Mouse (Mus musculus) stomach, embryonic 14.5 days (tissue): ENCODE data around the gene Larp4. TPM values are rescaled to one million over a fixed set of nuclear protein-coding genes. Genes with fewer than 3 reads are reported as not detected.

ENCODE experiments used
- ATAC-seq: fragments of 200-750 bp; cut with Nextera tagmentation; 2 replicates; pipeline ENCODE4 v1.8.0; 2017; ENCODE audit warnings: low read depth, moderate TSS enrichment; ENCODE audit not compliant: insufficient number of reproducible peaks, insufficient read depth, low FRiP score
- H3K27ac ChIP-seq: fragments of 300-500 bp; sonication (generic); 2 replicates; pipeline ENCODE4 v1.5.1; 2014; ENCODE audit warnings: mild to moderate bottlenecking, low read length, moderate library complexity, mixed read lengths
- H3K27me3 ChIP-seq: fragments of 300-500 bp; sonication (generic); 2 replicates; pipeline ENCODE4 v1.6.1; 2014; ENCODE audit warnings: low read length, control low read depth, mixed read lengths; ENCODE audit not compliant: control insufficient read depth, insufficient read depth
- H3K36me3 ChIP-seq: fragments of 300-500 bp; sonication (generic); 2 replicates; pipeline ENCODE4 v1.6.1; 2014; ENCODE audit warnings: mild to moderate bottlenecking, control low read depth, low read length, moderate library complexity, mixed read lengths; ENCODE audit not compliant: control insufficient read depth, insufficient read depth
- H3K4me1 ChIP-seq: fragments of 300-500 bp; sonication (generic); 2 replicates; pipeline ENCODE4 v1.6.1; 2014; ENCODE audit warnings: low read length, control low read depth, mixed read lengths; ENCODE audit not compliant: control insufficient read depth, insufficient read depth
- H3K4me2 ChIP-seq: fragments of 300-500 bp; sonication (generic); replicated peaks from 2 replicates; pipeline ENCODE4 v1.6.1; 2014; ENCODE audit warnings: low read depth, low read length, control low read depth
- H3K4me3 ChIP-seq: fragments of 300-500 bp; sonication (generic); 2 replicates; pipeline ENCODE4 v1.5.1; 2014; ENCODE audit warnings: low read depth, low read length, control low read depth
- H3K9ac ChIP-seq: fragments of 300-500 bp; sonication (generic); replicated peaks from 2 replicates; pipeline ENCODE4 v1.6.1; 2014; ENCODE audit warnings: low read depth, mild to moderate bottlenecking, control low read depth, low read length, moderate library complexity, mixed read lengths
- H3K9me3 ChIP-seq: fragments of 300-500 bp; sonication (generic); 2 replicates; pipeline ENCODE4 v1.6.1; 2016; ENCODE audit warnings: low read depth, low read length, control low read depth; ENCODE audit not compliant: control insufficient read depth
- WGBS: fragments of 180-500 bp; shearing (Covaris S2); extraction: QIAGEN DNeasy Blood & Tissue Kit; methylation state at CpG from one replicate; pipeline ENCODE4 v1.1.7; 2014; 5-methylcytosine and 5-hydroxymethylcytosine counted together
- polyA plus RNA-seq: library from polyadenylated mRNA; unstranded; fragments of >200 nt; fragmentation: Nextera tagmentation; extraction: Ambion mirVana; gene quantifications from 2 replicates; pipeline ENCODE4 v1.2.1, GENCODE M21; 2014

Gene Larp4
- polyA plus RNA-seq, 1 experiment from 2014 or later = 44.8 TPM

GRCm38 (mm10) chr15:100021175-100021574, 51.3 kb downstream of the Larp4 start:
- no peaks in the 10 kb centered on the region for H3K4me1 ChIP-seq
- no peaks in the 10 kb centered on the region for H3K9me3 ChIP-seq
- no peak for ATAC-seq
- H3K36me3 ChIP-seq = no peaks in the 10 kb centered on the region
- no peak overlapping the region for H3K4me3 ChIP-seq
- no peak overlapping the region for H3K9ac ChIP-seq
- H3K27ac ChIP-seq = no peak overlapping the region
- H3K27me3 ChIP-seq = no peaks in the 10 kb centered on the region
- H3K4me2 ChIP-seq = no peak overlapping the region
- 87% methylated on average over 1 of the region's 1 CpGs for WGBS

- no peaks in the 10 kb centered on the region for H3K36me3 ChIP-seq
- H3K4me3 ChIP-seq = no peak overlapping the region
- no peaks in the 10 kb centered on the region for H3K27me3 ChIP-seq
- ATAC-seq = no peak
- H3K4me2 ChIP-seq = no peak overlapping the region
- WGBS = 17% methylated on average over 5 of the region's 5 CpGs
- H3K9ac ChIP-seq = no peak overlapping the region
- H3K9me3 ChIP-seq = no peaks in the 10 kb centered on the region
- H3K27ac ChIP-seq = no peak overlapping the region
- no peaks in the 10 kb centered on the region for H3K4me1 ChIP-seq
Observed at GRCm38 (mm10) chr15:100022923-100023322, 53.1 kb downstream of the Larp4 start.

GRCm38 (mm10) chr15:100025076-100025834, 55.4 kb downstream of the Larp4 start:
- H3K9me3 ChIP-seq = no peaks in the 10 kb centered on the region
- H3K4me2 ChIP-seq = no peak overlapping the region
- no peaks in the 10 kb centered on the region for H3K4me1 ChIP-seq
- WGBS = 72% methylated on average over 11 of the region's 11 CpGs
- H3K27ac ChIP-seq = no peak overlapping the region
- H3K9ac ChIP-seq = no peak overlapping the region
- no peaks in the 10 kb centered on the region for H3K36me3 ChIP-seq
- no peak for ATAC-seq
- no peaks in the 10 kb centered on the region for H3K27me3 ChIP-seq
- H3K4me3 ChIP-seq = no peak overlapping the region

GRCm38 (mm10) chr15:100028133-100028532, 58.3 kb downstream of the Larp4 start:
- Histone ChIP-seq H3K4me3 (no peak overlapping the region), H3K9ac (no peak overlapping the region), H3K27me3 (no peaks in the 10 kb centered on the region), H3K9me3 (no peaks in the 10 kb centered on the region), H3K4me1 (no peaks in the 10 kb centered on the region), H3K4me2 (no peak overlapping the region), H3K36me3 (no peaks in the 10 kb centered on the region), H3K27ac (no peak overlapping the region)
- no peak for ATAC-seq
- WGBS = 76% methylated on average over 2 of the region's 2 CpGs

GRCm38 (mm10) chr15:100029497-100029896, 59.6 kb downstream of the Larp4 start:
- WGBS = 59% methylated on average over 8 of the region's 8 CpGs
- no peak overlapping the region for H3K4me2 ChIP-seq
- H3K36me3 ChIP-seq = no peaks in the 10 kb centered on the region
- H3K9ac ChIP-seq = no peak overlapping the region
- H3K9me3 ChIP-seq = no peaks in the 10 kb centered on the region
- H3K27me3 ChIP-seq = no peaks in the 10 kb centered on the region
- no peak overlapping the region for H3K27ac ChIP-seq
- no peak overlapping the region for H3K4me3 ChIP-seq
- ATAC-seq = 0 out of 2 replicates have a peak, but pooled peaks have one; percentile 53
- H3K4me1 ChIP-seq = no peaks in the 10 kb centered on the region

- no peak overlapping the region for H3K27ac ChIP-seq
- H3K4me3 ChIP-seq = no peak overlapping the region
- WGBS = 90% methylated on average over 2 of the region's 2 CpGs
- H3K9ac ChIP-seq = no peak overlapping the region
- ATAC-seq = no peak
- no peak overlapping the region for H3K4me2 ChIP-seq
- H3K27me3 ChIP-seq = no peaks in the 10 kb centered on the region
- no peaks in the 10 kb centered on the region for H3K9me3 ChIP-seq
- no peaks in the 10 kb centered on the region for H3K4me1 ChIP-seq
- no peaks in the 10 kb centered on the region for H3K36me3 ChIP-seq
Observed at GRCm38 (mm10) chr15:100029900-100030299, 60.0 kb downstream of the Larp4 start.

- no peaks in the 10 kb centered on the region for H3K4me1 ChIP-seq
- H3K4me2 ChIP-seq = no peak overlapping the region
- H3K9ac ChIP-seq = no peak overlapping the region
- WGBS = 93% methylated on average over 3 of the region's 3 CpGs
- ATAC-seq = no peak
- no peak overlapping the region for H3K4me3 ChIP-seq
- H3K27ac ChIP-seq = no peak overlapping the region
- no peaks in the 10 kb centered on the region for H3K27me3 ChIP-seq
- no peaks in the 10 kb centered on the region for H3K36me3 ChIP-seq
- no peaks in the 10 kb centered on the region for H3K9me3 ChIP-seq
Observed at GRCm38 (mm10) chr15:100032546-100032945, 62.7 kb downstream of the Larp4 start.

- Histone ChIP-seq H3K9me3 (no peaks in the 10 kb centered on the region), H3K9ac (peak within 1 kb of the TSS; percentile 86), H3K4me2 (peak within 1 kb of the TSS; percentile 80), H3K27me3 (no peaks in the 10 kb centered on the region), H3K4me3 (peak within 1 kb of the TSS; percentile 90), H3K27ac (peak within 1 kb of the TSS; percentile 93), H3K4me1 (peaks cover 19% of the 10 kb centered on the region), H3K36me3 (no peaks in the 10 kb centered on the region)
- ATAC-seq = peak; percentile 89
- 0% methylated on average over 41 of the region's 68 CpGs for WGBS
Observed at GRCm38 (mm10) chr15:100038470-100038971, 68.7 kb downstream of the Larp4 start, which contains the start of gene Dip2b. Gene Dip2b (plus strand): TSS chr15:100038664.
